Comparison of ENCODE assay signal across 11 mouse cellular contexts in the genomic region with DNA sequence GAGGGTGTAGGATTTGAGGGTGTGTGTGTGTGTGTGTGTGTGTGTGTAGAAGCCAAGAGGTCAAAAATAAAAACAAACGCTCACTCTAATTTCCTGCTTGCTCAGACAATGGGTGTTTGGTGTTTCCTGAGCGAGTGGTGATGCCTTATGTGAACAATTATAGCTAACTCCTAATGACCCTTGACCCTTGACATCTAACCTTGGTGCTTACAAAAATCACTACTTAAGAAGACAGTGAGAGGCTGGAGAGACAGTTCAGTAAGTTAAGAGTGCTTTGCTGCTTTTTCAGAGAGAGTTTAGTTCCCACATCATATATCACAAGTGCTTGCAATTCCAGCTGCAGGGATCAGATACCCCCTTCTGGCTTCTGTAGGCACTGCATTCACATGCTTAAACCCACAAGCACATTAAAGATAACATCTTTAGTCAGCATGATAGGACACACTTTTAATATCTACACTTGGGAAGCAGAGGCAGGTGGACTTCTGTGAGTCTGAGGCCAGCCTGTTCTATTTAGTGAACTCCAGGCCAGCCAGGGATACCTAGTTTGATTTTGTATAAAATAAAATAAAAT. TPM values are rescaled to one million over a fixed set of nuclear protein-coding genes. Genes with fewer than 3 reads are reported as not detected.
A peak's percentile ranks its signal among the peaks of the same experiment; 100 is the strongest.
DNase-seq lines count a peak whose midpoint lies in the region; ATAC-seq lines count a peak whose summit lies in the region.
"Had no signal": no experiment of that assay in that cellular context is flagged by ENCODE, and none has a peak within 500 bp of the region (broad histone marks: within the 10 kb centered on the region; RNA-seq: fewer than 3 reads in every experiment).

No protein-coding gene starts in this region.

- no peak overlapping the region for H3K9ac ChIP-seq in hindbrain, embryonic 14.5 days
- H3K9ac ChIP-seq in hindbrain, embryonic 13.5 days: no peak overlapping the region
- H3K9ac ChIP-seq in embryonic facial prominence, embryonic 11.5 days (replicated peaks; ENCODE audit: low read length): no peak overlapping the region
- H3K9ac ChIP-seq in intestine, embryonic 16.5 days (ENCODE audit: low read depth, low read length): no peak overlapping the region
- H3K9ac ChIP-seq: limb, embryonic 12.5 days had no signal

- H3K4me3 ChIP-seq in hindbrain, embryonic 14.5 days (replicated peaks; ENCODE audit: low read length): no peak overlapping the region
- no peak overlapping the region for H3K4me3 ChIP-seq in hindbrain, embryonic 13.5 days
- H3K4me3 ChIP-seq in embryonic facial prominence, embryonic 11.5 days (ENCODE audit: low read depth, low read length): no peak overlapping the region
- no peak overlapping the region for H3K4me3 ChIP-seq in intestine, embryonic 16.5 days (ENCODE audit: low read length)
- H3K4me3 ChIP-seq: limb, embryonic 12.5 days; myocyte had no signal

- no peaks in the 10 kb centered on the region for H3K4me1 ChIP-seq in hindbrain, embryonic 14.5 days (replicated peaks; ENCODE audit: control insufficient read depth, insufficient read depth, low read length)
- no peaks in the 10 kb centered on the region for H3K4me1 ChIP-seq in hindbrain, embryonic 13.5 days (replicated peaks)
- H3K4me1 ChIP-seq in embryonic facial prominence, embryonic 11.5 days (ENCODE audit: control insufficient read depth, insufficient read depth, low read length): no peaks in the 10 kb centered on the region
- 0 out of 2 replicates have a peak, but pooled peaks cover 3% of the 10 kb centered on the region for H3K4me1 ChIP-seq in intestine, embryonic 16.5 days (ENCODE audit: control insufficient read depth, insufficient read depth, low read length)
- H3K4me1 ChIP-seq: limb, embryonic 12.5 days had no signal

- WGBS in hindbrain, embryonic 14.5 days: 69% methylated on average over 2 of the region's 2 CpGs
- 71% methylated on average over 2 of the region's 2 CpGs for WGBS in hindbrain, embryonic 13.5 days
- WGBS in embryonic facial prominence, embryonic 11.5 days: 18% methylated on average over 2 of the region's 2 CpGs
- WGBS in intestine, embryonic 16.5 days: 53% methylated on average over 2 of the region's 2 CpGs

- no peaks in the 10 kb centered on the region for H3K9me3 ChIP-seq in hindbrain, embryonic 14.5 days (ENCODE audit: control insufficient read depth, low read length)
- no peaks in the 10 kb centered on the region for H3K9me3 ChIP-seq in hindbrain, embryonic 13.5 days
- no peaks in the 10 kb centered on the region for H3K9me3 ChIP-seq in embryonic facial prominence, embryonic 11.5 days (replicated peaks; ENCODE audit: control insufficient read depth, low read length)
- H3K9me3 ChIP-seq in intestine, embryonic 16.5 days (ENCODE audit: control insufficient read depth, low read length): no peaks in the 10 kb centered on the region
- H3K9me3 ChIP-seq: limb, embryonic 12.5 days had no signal

- H3K4me2 ChIP-seq in hindbrain, embryonic 14.5 days (replicated peaks): no peak overlapping the region
- no peak overlapping the region for H3K4me2 ChIP-seq in hindbrain, embryonic 13.5 days
- no peak overlapping the region for H3K4me2 ChIP-seq in embryonic facial prominence, embryonic 11.5 days (ENCODE audit: low read depth, low read length)
- no peak overlapping the region for H3K4me2 ChIP-seq in intestine, embryonic 16.5 days (ENCODE audit: low read depth, low read length)
- H3K4me2 ChIP-seq: limb, embryonic 12.5 days had no signal

- 0 out of 2 replicates have a peak, but pooled peaks cover 3% of the 10 kb centered on the region for H3K27me3 ChIP-seq in hindbrain, embryonic 14.5 days (ENCODE audit: control insufficient read depth, insufficient read depth, low read length)
- H3K27me3 ChIP-seq in hindbrain, embryonic 13.5 days: peaks cover 17% of the 10 kb centered on the region; the same call in 1 of the 2 replicates
- H3K27me3 ChIP-seq in embryonic facial prominence, embryonic 11.5 days (ENCODE audit: control insufficient read depth, insufficient read depth, low read length): no peaks in the 10 kb centered on the region
- no peaks in the 10 kb centered on the region for H3K27me3 ChIP-seq in splenic B cell, adult 2 months (ENCODE audit: control insufficient read depth, insufficient read depth, low read length, poor library complexity, severe bottlenecking)
- H3K27me3 ChIP-seq in intestine, embryonic 16.5 days (replicated peaks; ENCODE audit: control insufficient read depth, insufficient read depth, low read length): no peaks in the 10 kb centered on the region
- H3K27me3 ChIP-seq: limb, embryonic 12.5 days had no signal

- peak; percentile 44 for DNase-seq in hindbrain, embryonic 14.5 days (ENCODE audit: low spot score)
- DNase-seq in right cerebral cortex, postnatal 4 days: peak; percentile 15
- DNase-seq in right cerebral cortex, adult 18-20 months: no peak
- DNase-seq in embryonic facial prominence, embryonic 11.5 days (ENCODE audit: low spot score): peak; percentile 64
- DNase-seq in splenic B cell, adult 2 months (ENCODE audit: low read depth, low spot score): peak; percentile 17
- no peak for DNase-seq in B cell, adult 2 months

- no peak for ATAC-seq in hindbrain, embryonic 14.5 days (ENCODE audit: low FRiP score)
- ATAC-seq in hindbrain, embryonic 13.5 days (ENCODE audit: low FRiP score): no peak
- ATAC-seq in embryonic facial prominence, embryonic 11.5 days (replicated peaks; ENCODE audit: insufficient number of reproducible peaks, low FRiP score, low TSS enrichment, low read depth): no peak
- no peak for ATAC-seq in intestine, embryonic 16.5 days

- no peaks in the 10 kb centered on the region for H3K36me3 ChIP-seq in hindbrain, embryonic 14.5 days (replicated peaks; ENCODE audit: control insufficient read depth, insufficient read depth)
- H3K36me3 ChIP-seq in hindbrain, embryonic 13.5 days: no peaks in the 10 kb centered on the region
- no peaks in the 10 kb centered on the region for H3K36me3 ChIP-seq in embryonic facial prominence, embryonic 11.5 days (replicated peaks; ENCODE audit: control insufficient read depth, insufficient read depth, low read depth, low read length)
- no peaks in the 10 kb centered on the region for H3K36me3 ChIP-seq in splenic B cell, adult 2 months (ENCODE audit: control insufficient read depth, insufficient read depth, low read length, poor library complexity, severe bottlenecking)
- H3K36me3 ChIP-seq in intestine, embryonic 16.5 days (ENCODE audit: control insufficient read depth, insufficient read depth, low read length): no peaks in the 10 kb centered on the region
- H3K36me3 ChIP-seq: limb, embryonic 12.5 days had no signal

- H3K27ac ChIP-seq in hindbrain, embryonic 14.5 days: no peak overlapping the region
- no peak overlapping the region for H3K27ac ChIP-seq in hindbrain, embryonic 13.5 days
- no peak overlapping the region for H3K27ac ChIP-seq in embryonic facial prominence, embryonic 11.5 days (replicated peaks; ENCODE audit: low read depth, low read length)
- no peak overlapping the region for H3K27ac ChIP-seq in intestine, embryonic 16.5 days (ENCODE audit: low read length)
- H3K27ac ChIP-seq: limb, embryonic 12.5 days had no signal

RNA-seq across cellular contexts. Expression of a gene that starts 8.7 kb away (rescaled TPM):
- polyA plus RNA-seq in hindbrain, embryonic 14.5 days (2014; fragmentation: Nextera tagmentation; extraction: Ambion mirVana): 0.24 TPM in 1 of 2 replicates, not detected in the other
- not detected in 2 replicates for polyA plus RNA-seq in hindbrain, embryonic 13.5 days (2015; fragmentation: Nextera tagmentation; extraction: Ambion mirVana)
- not detected in 2 replicates for polyA plus RNA-seq in embryonic facial prominence, embryonic 11.5 days (2014; fragmentation: Nextera tagmentation; extraction: Ambion mirVana)
- polyA plus RNA-seq in intestine, embryonic 16.5 days (2015; fragmentation: Nextera tagmentation; extraction: Ambion mirVana): 6.7 and 7.9 TPM in 2 replicates
- polyA plus RNA-seq: heart, embryonic 14.5 days; limb, embryonic 12.5 days had no signal

RNA-seq across cellular contexts. Expression of a gene that starts 15.5 kb away (rescaled TPM):
- not detected in 2 replicates for polyA plus RNA-seq in hindbrain, embryonic 14.5 days (2014; fragmentation: Nextera tagmentation; extraction: Ambion mirVana)
- polyA plus RNA-seq in hindbrain, embryonic 13.5 days (2015; fragmentation: Nextera tagmentation; extraction: Ambion mirVana): not detected in 2 replicates
- polyA plus RNA-seq in embryonic facial prominence, embryonic 11.5 days (2014; fragmentation: Nextera tagmentation; extraction: Ambion mirVana): not detected in 2 replicates
- 0.93 and 2.6 TPM in 2 replicates for polyA plus RNA-seq in intestine, embryonic 16.5 days (2015; fragmentation: Nextera tagmentation; extraction: Ambion mirVana)
- polyA plus RNA-seq: heart, embryonic 14.5 days; limb, embryonic 12.5 days; myocyte had no signal

RNA-seq across cellular contexts. Expression of a gene that starts 33.1 kb away (rescaled TPM):
- polyA plus RNA-seq in hindbrain, embryonic 14.5 days (2014; fragmentation: Nextera tagmentation; extraction: Ambion mirVana): not detected in 2 replicates
- not detected in 2 replicates for polyA plus RNA-seq in hindbrain, embryonic 13.5 days (2015; fragmentation: Nextera tagmentation; extraction: Ambion mirVana)
- polyA plus RNA-seq in embryonic facial prominence, embryonic 11.5 days (2014; fragmentation: Nextera tagmentation; extraction: Ambion mirVana): not detected in 2 replicates
- 7.0 and 10.4 TPM in 2 replicates for polyA plus RNA-seq in intestine, embryonic 16.5 days (2015; fragmentation: Nextera tagmentation; extraction: Ambion mirVana)
- polyA plus RNA-seq: heart, embryonic 14.5 days; limb, embryonic 12.5 days had no signal

RNA-seq across cellular contexts. Expression of a gene that starts 56.8 kb away (rescaled TPM):
- 73.3 and 77.4 TPM in 2 replicates for polyA plus RNA-seq in hindbrain, embryonic 14.5 days (2014; fragmentation: Nextera tagmentation; extraction: Ambion mirVana)
- polyA plus RNA-seq in hindbrain, embryonic 13.5 days (2015; fragmentation: Nextera tagmentation; extraction: Ambion mirVana): 147 and 148 TPM in 2 replicates
- polyA plus RNA-seq in embryonic facial prominence, embryonic 11.5 days (2014; fragmentation: Nextera tagmentation; extraction: Ambion mirVana): 60.3 and 66.1 TPM in 2 replicates
- polyA plus RNA-seq in intestine, embryonic 16.5 days (2015; fragmentation: Nextera tagmentation; extraction: Ambion mirVana): 93.9 and 97.7 TPM in 2 replicates

Comparison
In these comparisons a context has a peak if more than half of its experiments do, and no peak if none do; other contexts are left out.
1. DNase-seq: peak in hindbrain, embryonic 14.5 days (single experiment), right cerebral cortex, postnatal 4 days (single experiment), embryonic facial prominence, embryonic 11.5 days (single experiment) and splenic B cell, adult 2 months (single experiment); none in right cerebral cortex, adult 18-20 months (single experiment) and B cell, adult 2 months (0 of 2).